ENCODE assay signal across 10 mouse cellular contexts in the genomic region with DNA sequence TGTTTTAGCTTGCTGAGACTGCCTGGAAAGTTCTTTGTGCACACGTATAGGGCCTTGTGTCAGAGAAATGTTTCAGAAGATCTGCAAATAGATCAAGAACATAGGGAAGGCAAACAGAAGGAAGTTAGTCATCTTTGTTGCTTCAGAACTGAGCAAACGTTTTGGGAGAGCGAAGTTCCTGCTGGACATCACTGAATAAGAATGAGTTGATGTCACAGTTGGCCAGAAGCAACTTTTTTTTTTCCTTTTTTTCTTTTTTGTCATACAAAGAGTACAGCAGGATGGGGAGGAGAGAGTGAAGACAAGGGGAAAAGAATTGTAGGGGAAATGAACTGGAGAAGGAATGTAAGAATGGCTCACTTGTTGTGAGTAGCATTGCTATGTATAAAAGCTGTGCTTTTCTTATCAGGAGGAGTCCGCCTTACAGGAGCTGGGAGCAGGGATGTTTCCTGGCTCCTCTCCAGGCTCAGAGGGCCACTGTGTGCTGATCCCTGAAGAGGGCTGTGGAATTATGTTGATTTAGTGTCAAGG. TPM values are rescaled to one million over a fixed set of nuclear protein-coding genes. Genes with fewer than 3 reads are reported as not detected.
DNase-seq lines count a peak whose midpoint lies in the region; ATAC-seq and TF ChIP-seq lines count a peak whose summit lies in the region.
"Had no signal": no experiment of that assay in that cellular context is flagged by ENCODE, and none has a peak within 500 bp of the region (broad histone marks: within the 10 kb centered on the region; RNA-seq: fewer than 3 reads in every experiment).

No protein-coding gene starts in this region.

- H3K27me3 ChIP-seq in lung, postnatal 0 days (replicated peaks; ENCODE audit: insufficient read depth, low read length): no peaks in the 10 kb centered on the region
- H3K27me3 ChIP-seq: embryonic facial prominence, embryonic 15.5 days; lung, embryonic 15.5 days had no signal

- peak; percentile 63 for TF ChIP-seq EP300 in lung, postnatal 0 days (IDR thresholded peaks at IDR 0.05)

- TF ChIP-seq CTCF in lung, postnatal 0 days (IDR thresholded peaks at IDR 0.05): no peak

- DNase-seq in adrenal gland, adult 2 months: peak; percentile 28
- no peak for DNase-seq in adrenal gland, postnatal 4 days (ENCODE audit: low spot score in 2 of 2)
- peak; percentile 77 for DNase-seq in 3T3-L1 (ENCODE audit: low read depth, low spot score)
- DNase-seq in heart, adult 9 months (ENCODE audit: low spot score in 2 of 2): peak; percentile 42 to 48
- peak; percentile 83 for DNase-seq in lung, postnatal 0 days (ENCODE audit: low spot score)
- DNase-seq in layer of hippocampus, postnatal 36 days: no peak
- no peak for DNase-seq in thymus, postnatal 25 days

- H3K27ac ChIP-seq in lung, postnatal 0 days (ENCODE audit: low read length): peak overlapping the region; percentile 44; the same call in 1 of the 2 replicates
- H3K27ac ChIP-seq: embryonic facial prominence, embryonic 15.5 days; lung, embryonic 15.5 days had no signal

- 14% methylated on average over 4 of the region's 4 CpGs for WGBS in lung, postnatal 0 days

- H3K4me1 ChIP-seq in lung, postnatal 0 days (ENCODE audit: insufficient read depth, low read depth, low read length): peaks cover 6% of the 10 kb centered on the region; the same call in 1 of the 2 replicates
- H3K4me1 ChIP-seq: embryonic facial prominence, embryonic 15.5 days had no signal

- H3K9me3 ChIP-seq in lung, postnatal 0 days (ENCODE audit: low read length): no peaks in the 10 kb centered on the region
- H3K9me3 ChIP-seq: embryonic facial prominence, embryonic 15.5 days; lung, embryonic 15.5 days had no signal

- ATAC-seq in lung, postnatal 0 days: peak; percentile 79
- ATAC-seq in erythroid progenitor cell, adult 5-6 weeks (replicated peaks; ENCODE audit: low FRiP score, poor library complexity, severe bottlenecking): no peak

- H3K4me2 ChIP-seq in lung, postnatal 0 days (replicated peaks; ENCODE audit: low read depth, low read length): no peak overlapping the region
- H3K4me2 ChIP-seq: embryonic facial prominence, embryonic 15.5 days; lung, embryonic 15.5 days had no signal

- no peak overlapping the region for H3K9ac ChIP-seq in lung, postnatal 0 days (replicated peaks; ENCODE audit: low read depth)
- H3K9ac ChIP-seq: embryonic facial prominence, embryonic 15.5 days; lung, embryonic 15.5 days had no signal

- no peaks in the 10 kb centered on the region for H3K36me3 ChIP-seq in lung, postnatal 0 days (ENCODE audit: insufficient read depth, low read length)
- H3K36me3 ChIP-seq: embryonic facial prominence, embryonic 15.5 days; lung, embryonic 15.5 days had no signal

- H3K4me3 ChIP-seq in lung, postnatal 0 days (ENCODE audit: low read depth, low read length): no peak overlapping the region
- H3K4me3 ChIP-seq: embryonic facial prominence, embryonic 15.5 days; lung, embryonic 15.5 days had no signal

RNA-seq across cellular contexts. Expression of a gene that starts 31.6 kb away (rescaled TPM):
- total RNA-seq in adrenal gland, adult 2 months (2021): 10 to 100 TPM; 11.9 to 20.5 TPM
- polyA plus RNA-seq in adrenal gland, adult 2 months (2012; rRNA removed): 53.5 and 57.0 TPM in 2 replicates
- 10 to 100 TPM; 13.8 to 14.8 TPM for total RNA-seq in adrenal gland, postnatal 4 days (2021)
- 14.6 and 18.4 TPM in 2 replicates for polyA plus RNA-seq in lung, postnatal 0 days (2015; fragmentation: Nextera tagmentation; extraction: Ambion mirVana)
- 10 to 100 TPM; 37.2 to 40.1 TPM for total RNA-seq in layer of hippocampus, postnatal 36 days (2021)
- total RNA-seq in erythroid progenitor cell, adult 5-6 weeks (2015; ENCODE audit: low replicate concordance): 3.8 and 5.0 TPM in 2 replicates
- 0.45 and 6.4 TPM in 2 replicates for total RNA-seq in erythroid progenitor cell, adult 5-6 weeks (2017; ENCODE audit: low replicate concordance)

RNA-seq across cellular contexts. Expression of a gene that starts 38.7 kb away (rescaled TPM):
- total RNA-seq in adrenal gland, adult 2 months (2021): 1 to 10 TPM; 2.9 to 6.3 TPM
- polyA plus RNA-seq in adrenal gland, adult 2 months (2012; rRNA removed): 2.6 and 3.7 TPM in 2 replicates
- total RNA-seq in adrenal gland, postnatal 4 days (2021): 10 to 100 TPM in 1 of 2 experiments, 1 to 10 TPM in 1; 8.8 to 10.0 TPM
- polyA plus RNA-seq in lung, postnatal 0 days (2015; fragmentation: Nextera tagmentation; extraction: Ambion mirVana): 9.9 and 10.1 TPM in 2 replicates
- 1 to 10 TPM; 8.0 to 8.1 TPM for total RNA-seq in layer of hippocampus, postnatal 36 days (2021)
- total RNA-seq in erythroid progenitor cell, adult 5-6 weeks (2015; ENCODE audit: low replicate concordance): not detected in 2 replicates
- not detected in 2 replicates for total RNA-seq in erythroid progenitor cell, adult 5-6 weeks (2017; ENCODE audit: low replicate concordance)

Comparison
In these comparisons a context has a peak if more than half of its experiments do, and no peak if none do; other contexts are left out.
1. DNase-seq: peak in adrenal gland, adult 2 months (single experiment), 3T3-L1 (single experiment), heart, adult 9 months (2 of 2) and lung, postnatal 0 days (single experiment); none in adrenal gland, postnatal 4 days (0 of 2), layer of hippocampus, postnatal 36 days (0 of 2) and thymus, postnatal 25 days (single experiment).